In the genomic region with DNA sequence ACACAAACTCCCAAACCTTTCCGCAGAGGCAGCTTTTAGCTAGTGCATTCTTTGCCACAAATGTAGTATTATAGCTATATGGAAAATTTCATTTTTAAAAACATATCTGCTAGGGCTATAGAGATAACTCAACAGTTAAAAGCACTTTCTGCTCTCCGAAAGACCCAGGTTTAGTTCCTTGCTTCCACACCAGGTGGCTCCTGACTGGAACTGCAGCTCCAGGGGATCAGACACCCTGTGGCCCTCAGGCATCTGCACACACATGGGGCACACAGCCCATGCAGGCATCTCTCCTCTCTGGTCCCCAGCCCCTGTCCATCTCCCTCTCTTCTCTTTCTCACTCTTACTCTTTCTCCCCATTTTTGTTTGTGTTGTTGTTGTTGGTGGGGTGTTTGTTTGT, we compare ENCODE assay signal across 23 mouse cellular contexts. TPM values are rescaled to one million over a fixed set of nuclear protein-coding genes. Genes with fewer than 3 reads are reported as not detected.
DNase-seq lines count a peak whose midpoint lies in the region; ATAC-seq and TF ChIP-seq lines count a peak whose summit lies in the region.
"Had no signal": no experiment of that assay in that cellular context is flagged by ENCODE, and none has a peak within 500 bp of the region (broad histone marks: within the 10 kb centered on the region; RNA-seq: fewer than 3 reads in every experiment).

No protein-coding gene starts in this region.

- no peak for TF ChIP-seq EP300 in heart, adult 2 months (IDR thresholded peaks at IDR 0.05; ENCODE audit: insufficient read depth, low read depth, low read length)

- no peak for TF ChIP-seq POLR2A in heart, adult 2 months (IDR thresholded peaks at IDR 0.05; ENCODE audit: insufficient read depth, low read depth, low read length)

- intact Hi-C loops in heart, adult 2 months (cut with DNase I): no loop called here
- intact Hi-C loops in heart, postnatal 25 days (cut with DNase I): loop anchor here (10.0 kb wide), 1 partner anchor 495 kb away; no protein-coding TSS in a partner anchor

- peaks cover 15% of the 10 kb centered on the region for H3K4me1 ChIP-seq in heart, adult 2 months (ENCODE audit: control insufficient read depth, insufficient read depth, low read length)
- peaks cover 95% of the 10 kb centered on the region for H3K4me1 ChIP-seq in liver, embryonic 12.5 days
- peaks cover 56% of the 10 kb centered on the region for H3K4me1 ChIP-seq in liver, embryonic 11.5 days (replicated peaks; ENCODE audit: control insufficient read depth, insufficient read depth, low read length)
- peaks cover 90% of the 10 kb centered on the region for H3K4me1 ChIP-seq in liver, embryonic 13.5 days (replicated peaks)

- no peak for ATAC-seq in liver, embryonic 12.5 days
- ATAC-seq in liver, embryonic 11.5 days (replicated peaks; ENCODE audit: low FRiP score): no peak
- no peak for ATAC-seq in liver, embryonic 13.5 days (ENCODE audit: low read depth)
- ATAC-seq: forebrain, embryonic 15.5 days had no signal

- peaks cover 6% of the 10 kb centered on the region for H3K79me2 ChIP-seq in heart, adult 2 months (replicated peaks; ENCODE audit: control insufficient read depth, insufficient read depth, low read length)

- H3K27ac ChIP-seq in heart, adult 2 months: no peak overlapping the region
- peak overlapping the region; percentile 11 for H3K27ac ChIP-seq in liver, embryonic 12.5 days
- no peak overlapping the region for H3K27ac ChIP-seq in liver, embryonic 11.5 days (ENCODE audit: low read depth, low read length)
- peak overlapping the region; percentile 24 for H3K27ac ChIP-seq in liver, embryonic 13.5 days
- H3K27ac ChIP-seq: embryonic facial prominence, embryonic 12.5 days; forebrain, embryonic 15.5 days; hindbrain, embryonic 15.5 days; macrophage; midbrain, embryonic 12.5 days; neural tube, embryonic 13.5 days had no signal

- no peak for DNase-seq in heart, adult 2 months
- DNase-seq in heart, postnatal 25 days (ENCODE audit: low spot score): no peak
- no peak for DNase-seq in liver, embryonic 11.5 days (ENCODE audit: low spot score)
- DNase-seq in liver, embryonic 13.5 days: no peak
- DNase-seq in urinary bladder, adult 18-20 months (ENCODE audit: low spot score in 2 of 2): no peak
- no peak for DNase-seq in cerebellum, adult 9-10 months
- DNase-seq: adrenal gland, postnatal 14 days; cerebellum, postnatal 10 days; gastrocnemius, postnatal 36 days; heart, postnatal 14 days; kidney, adult 11 months; kidney, postnatal 10 days; lung, adult 2 months; right cerebral cortex, adult 18-20 months; thymus, postnatal 25 days had no signal

- TF ChIP-seq CTCF in heart, adult 2 months (IDR thresholded peaks at IDR 0.05): peak; percentile 32

- H3K9me3 ChIP-seq in liver, embryonic 12.5 days (replicated peaks): no peaks in the 10 kb centered on the region
- no peaks in the 10 kb centered on the region for H3K9me3 ChIP-seq in liver, embryonic 11.5 days (ENCODE audit: control insufficient read depth, low read length)
- no peaks in the 10 kb centered on the region for H3K9me3 ChIP-seq in liver, embryonic 13.5 days (replicated peaks)
- H3K9me3 ChIP-seq: embryonic facial prominence, embryonic 12.5 days; forebrain, embryonic 15.5 days; heart, embryonic 12.5 days; hindbrain, embryonic 15.5 days; midbrain, embryonic 12.5 days; neural tube, embryonic 13.5 days had no signal

- H3K36me3 ChIP-seq in heart, adult 2 months (ENCODE audit: control insufficient read depth, insufficient read depth, low read length): peaks cover 5% of the 10 kb centered on the region
- peaks cover 12% of the 10 kb centered on the region for H3K36me3 ChIP-seq in liver, embryonic 12.5 days
- H3K36me3 ChIP-seq in liver, embryonic 11.5 days (ENCODE audit: control insufficient read depth, insufficient read depth, low read length): no peaks in the 10 kb centered on the region
- 0 out of 2 replicates have a peak, but pooled peaks cover 4% of the 10 kb centered on the region for H3K36me3 ChIP-seq in liver, embryonic 13.5 days
- H3K36me3 ChIP-seq: embryonic facial prominence, embryonic 12.5 days; forebrain, embryonic 15.5 days; heart, embryonic 12.5 days; hindbrain, embryonic 15.5 days; midbrain, embryonic 12.5 days; neural tube, embryonic 13.5 days had no signal

- H3K4me2 ChIP-seq in liver, embryonic 12.5 days: no peak overlapping the region
- no peak overlapping the region for H3K4me2 ChIP-seq in liver, embryonic 11.5 days
- no peak overlapping the region for H3K4me2 ChIP-seq in liver, embryonic 13.5 days
- H3K4me2 ChIP-seq: embryonic facial prominence, embryonic 12.5 days; forebrain, embryonic 15.5 days; heart, embryonic 12.5 days; hindbrain, embryonic 15.5 days; midbrain, embryonic 12.5 days; neural tube, embryonic 13.5 days had no signal

- H3K27me3 ChIP-seq in heart, adult 2 months (ENCODE audit: control insufficient read depth, insufficient read depth, low read length): no peaks in the 10 kb centered on the region
- no peaks in the 10 kb centered on the region for H3K27me3 ChIP-seq in liver, embryonic 12.5 days (replicated peaks)
- no peaks in the 10 kb centered on the region for H3K27me3 ChIP-seq in liver, embryonic 11.5 days (replicated peaks; ENCODE audit: control insufficient read depth, insufficient read depth, low read length)
- H3K27me3 ChIP-seq in liver, embryonic 13.5 days: no peaks in the 10 kb centered on the region
- H3K27me3 ChIP-seq: embryonic facial prominence, embryonic 12.5 days; forebrain, embryonic 15.5 days; heart, embryonic 12.5 days; hindbrain, embryonic 15.5 days; midbrain, embryonic 12.5 days; neural tube, embryonic 13.5 days had no signal

- WGBS in heart, adult 2 months: 94% methylated on average over 2 of the region's 2 CpGs
- WGBS in liver, embryonic 12.5 days (ENCODE audit: insufficient replicate concordance): 90% methylated on average over 2 of the region's 2 CpGs
- 87% methylated on average over 2 of the region's 2 CpGs for WGBS in liver, embryonic 11.5 days
- WGBS in liver, embryonic 13.5 days (ENCODE audit: insufficient replicate concordance): 91% methylated on average over 2 of the region's 2 CpGs

- no peak overlapping the region for H3K9ac ChIP-seq in heart, adult 2 months (ENCODE audit: low read depth, low read length)
- H3K9ac ChIP-seq in liver, embryonic 12.5 days: no peak overlapping the region
- no peak overlapping the region for H3K9ac ChIP-seq in liver, embryonic 11.5 days (ENCODE audit: low read depth, low read length)
- H3K9ac ChIP-seq in liver, embryonic 13.5 days: no peak overlapping the region
- H3K9ac ChIP-seq: embryonic facial prominence, embryonic 12.5 days; forebrain, embryonic 15.5 days; heart, embryonic 12.5 days; hindbrain, embryonic 15.5 days; midbrain, embryonic 12.5 days; neural tube, embryonic 13.5 days had no signal

- no peak overlapping the region for H3K4me3 ChIP-seq in heart, adult 2 months
- no peak overlapping the region for H3K4me3 ChIP-seq in liver, embryonic 12.5 days
- H3K4me3 ChIP-seq in liver, embryonic 11.5 days (ENCODE audit: low read depth, low read length): no peak overlapping the region
- H3K4me3 ChIP-seq in liver, embryonic 13.5 days (replicated peaks): no peak overlapping the region
- H3K4me3 ChIP-seq: embryonic facial prominence, embryonic 12.5 days; forebrain, embryonic 15.5 days; heart, embryonic 12.5 days; hindbrain, embryonic 15.5 days; midbrain, embryonic 12.5 days; neural tube, embryonic 13.5 days had no signal

RNA-seq across cellular contexts. Expression of a gene that starts 13.5 kb away (rescaled TPM):
- total RNA-seq in heart, adult 2 months (2021): 10 to 100 TPM; 28.1 to 30.0 TPM
- 13.0 and 17.0 TPM in 2 replicates for polyA plus RNA-seq in heart, adult 2 months (2012; rRNA removed)
- 10 to 100 TPM; 30.7 to 33.5 TPM for total RNA-seq in heart, postnatal 25 days (2021)
- 14.9 and 15.4 TPM in 2 replicates for polyA plus RNA-seq in liver, embryonic 12.5 days (2016; fragmentation: Nextera tagmentation; extraction: Ambion mirVana)
- 19.1 and 19.8 TPM in 2 replicates for polyA plus RNA-seq in liver, embryonic 11.5 days (2014; fragmentation: Nextera tagmentation; extraction: Ambion mirVana)
- polyA plus RNA-seq in liver, embryonic 13.5 days (2015; fragmentation: Nextera tagmentation; extraction: Ambion mirVana): 6.5 and 8.7 TPM in 2 replicates

Comparison
In these comparisons a context has a peak if more than half of its experiments do, and no peak if none do; other contexts are left out.
1. H3K27ac ChIP-seq: peak in liver, embryonic 12.5 days (single experiment) and liver, embryonic 13.5 days (single experiment); none in heart, adult 2 months (single experiment) and liver, embryonic 11.5 days (single experiment).